Mouse (Mus musculus): Measurements from ENCODE around the gene St8sia6.

- TF ChIP-seq POLR2A (IDR thresholded peaks at IDR 0.05; ENCODE audit: extremely low read depth, insufficient read depth, low read length) (no peak), CTCF (IDR thresholded peaks at IDR 0.05; ENCODE audit: extremely low read depth, insufficient read depth, low read length) (no peak)
These were observed 26.1 kb downstream of the St8sia6 start for GRCm38 (mm10) chr2:13767532-13768411.

Data from cortical plate, adult 2 months (tissue).